In the genomic region with DNA sequence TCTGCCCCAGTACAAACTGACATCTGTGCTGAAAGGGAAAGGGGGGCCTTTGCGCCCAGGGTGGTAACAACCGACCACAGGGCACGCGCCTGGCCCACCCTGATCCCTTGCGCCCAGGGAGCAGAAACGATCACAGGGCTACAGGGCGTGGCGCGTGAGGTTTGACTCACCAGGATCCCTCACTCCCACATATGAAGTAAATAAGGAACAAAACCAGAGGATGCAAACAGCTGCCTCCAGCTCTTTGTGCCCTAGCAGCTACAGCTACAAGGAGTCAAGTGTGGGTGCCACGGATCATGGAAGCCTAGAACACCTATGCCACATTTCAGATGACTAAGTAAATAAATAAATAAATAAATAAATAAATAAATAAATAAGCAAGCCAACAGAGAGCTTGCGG, we compare ENCODE assay signal across 27 mouse cellular contexts. TPM values are rescaled to one million over a fixed set of nuclear protein-coding genes. Genes with fewer than 3 reads are reported as not detected.
"Had no signal": no experiment of that assay in that cellular context is flagged by ENCODE, and none has a peak within 500 bp of the region (broad histone marks: within the 10 kb centered on the region; RNA-seq: fewer than 3 reads in every experiment).

Ccdc7a (minus strand) TSS at position 101 of the 400 bp plus-strand sequence.

RNA-seq across cellular contexts. Expression of gene Ccdc7a, which starts in this region (rescaled TPM):
- polyA plus RNA-seq: limb, embryonic 10.5 days; limb, embryonic 11.5 days; limb, embryonic 12.5 days; limb, embryonic 13.5 days; limb, embryonic 14.5 days; limb, embryonic 15.5 days; liver, adult 2 months; liver, embryonic 11.5 days; liver, embryonic 12.5 days; liver, embryonic 13.5 days; liver, embryonic 14.5 days; liver, embryonic 15.5 days; liver, embryonic 16.5 days; liver, postnatal 0 days; lung, adult 2 months; lung, embryonic 14.5 days; lung, embryonic 15.5 days; lung, embryonic 16.5 days; lung, postnatal 0 days; macrophage; midbrain, embryonic 10.5 days; midbrain, embryonic 11.5 days; midbrain, embryonic 13.5 days; midbrain, embryonic 15.5 days; midbrain, embryonic 16.5 days; myocyte; neural tube, embryonic 11.5 days had no signal
